ENCODE assay signal across 12 mouse cellular contexts in the genomic region with DNA sequence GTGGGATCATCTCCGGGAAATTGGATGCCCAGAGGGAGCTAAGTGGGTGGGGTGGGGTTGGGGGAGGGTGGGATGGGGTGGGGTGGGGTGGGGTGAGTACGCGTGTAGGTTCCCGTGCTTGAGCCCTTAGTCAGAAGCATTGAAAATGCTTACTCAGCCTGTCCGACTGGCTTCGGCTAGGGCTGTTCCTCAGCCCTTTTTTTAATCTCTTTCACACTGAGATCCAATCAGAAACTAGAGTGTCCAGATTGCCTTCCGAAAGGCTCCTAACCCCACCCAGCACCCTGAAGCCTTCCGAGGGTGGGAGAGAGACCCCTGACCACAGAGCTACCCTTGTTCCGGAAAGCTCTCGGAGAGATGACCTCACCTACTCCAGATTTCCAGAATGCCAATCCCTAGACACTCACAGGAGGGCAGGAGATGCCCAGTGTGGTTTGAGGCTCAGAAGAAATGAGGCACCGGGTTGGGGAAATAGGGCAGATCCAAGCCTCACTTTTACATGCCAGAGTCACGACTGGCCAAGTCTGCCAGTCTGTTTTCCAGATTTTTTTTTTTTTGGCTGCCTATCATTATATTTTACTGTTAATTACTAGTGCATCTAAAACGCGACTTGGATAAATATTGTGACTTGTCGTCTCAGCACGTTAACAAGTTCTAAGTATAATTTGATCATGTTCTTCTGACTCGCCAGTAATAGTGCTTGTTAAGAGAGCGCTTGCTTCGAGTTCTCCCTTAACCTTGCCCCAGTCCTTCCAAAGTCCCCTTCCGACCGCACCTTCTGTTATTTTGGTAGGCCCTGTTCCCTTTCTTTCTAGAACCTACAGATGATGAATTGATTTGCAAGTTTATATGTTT. TPM values are rescaled to one million over a fixed set of nuclear protein-coding genes. Genes with fewer than 3 reads are reported as not detected.
DNase-seq lines count a peak whose midpoint lies in the region; ATAC-seq and TF ChIP-seq lines count a peak whose summit lies in the region.
"Had no signal": no experiment of that assay in that cellular context is flagged by ENCODE, and none has a peak within 500 bp of the region (broad histone marks: within the 10 kb centered on the region; RNA-seq: fewer than 3 reads in every experiment).

No protein-coding gene starts in this region.

- no peak for DNase-seq in gastrocnemius, adult 2 months
- DNase-seq in gastrocnemius, postnatal 25 days = no peak
- peak; percentile 17 for DNase-seq in urinary bladder, postnatal 25 days (ENCODE audit: low spot score)
- DNase-seq in urinary bladder, postnatal 10 days (ENCODE audit: low spot score) = no peak
- DNase-seq in lung, postnatal 0 days (ENCODE audit: low spot score) = peak; percentile 53
- DNase-seq in kidney, adult 8-10 months = no peak
- no peak for DNase-seq in cerebellum, adult 11-12 months
- DNase-seq: kidney, adult 11 months had no signal

- peak overlapping the region; percentile 45 for H3K4me3 ChIP-seq in gastrocnemius, adult 2 months
- peak overlapping the region; percentile 26 for H3K4me3 ChIP-seq in lung, postnatal 0 days (ENCODE audit: low read depth, low read length)
- no peak overlapping the region for H3K4me3 ChIP-seq in hindbrain, embryonic 16.5 days (ENCODE audit: low read length)
- H3K4me3 ChIP-seq: limb, embryonic 10.5 days; midbrain, embryonic 15.5 days had no signal

- H3K36me3 ChIP-seq in lung, postnatal 0 days (ENCODE audit: insufficient read depth, low read length) = no peaks in the 10 kb centered on the region
- no peaks in the 10 kb centered on the region for H3K36me3 ChIP-seq in hindbrain, embryonic 16.5 days (ENCODE audit: control insufficient read depth, insufficient read depth, low read length)
- H3K36me3 ChIP-seq: G1E; limb, embryonic 10.5 days; midbrain, embryonic 15.5 days had no signal

- H3K27ac ChIP-seq in gastrocnemius, adult 2 months = peak overlapping the region; percentile 79
- H3K27ac ChIP-seq in lung, postnatal 0 days (ENCODE audit: low read length) = no peak overlapping the region
- H3K27ac ChIP-seq in hindbrain, embryonic 16.5 days (ENCODE audit: low read depth, low read length) = no peak overlapping the region
- H3K27ac ChIP-seq: limb, embryonic 10.5 days; midbrain, embryonic 15.5 days had no signal

- H3K9ac ChIP-seq in lung, postnatal 0 days (replicated peaks; ENCODE audit: low read depth) = 0 out of 2 replicates have a peak overlapping the region, but pooled peaks have one; percentile 41
- H3K9ac ChIP-seq in hindbrain, embryonic 16.5 days (ENCODE audit: low read depth, low read length) = no peak overlapping the region
- H3K9ac ChIP-seq: midbrain, embryonic 15.5 days had no signal

- no peak for TF ChIP-seq CTCF in gastrocnemius, adult 2 months (IDR thresholded peaks at IDR 0.05)
- peak; percentile 16; the same call in 1 of the 2 replicates for TF ChIP-seq CTCF in lung, postnatal 0 days (IDR thresholded peaks at IDR 0.05)

- H3K27me3 ChIP-seq in lung, postnatal 0 days (replicated peaks; ENCODE audit: insufficient read depth, low read length) = no peaks in the 10 kb centered on the region
- no peaks in the 10 kb centered on the region for H3K27me3 ChIP-seq in hindbrain, embryonic 16.5 days (replicated peaks; ENCODE audit: control insufficient read depth, insufficient read depth, low read length)
- H3K27me3 ChIP-seq: midbrain, embryonic 15.5 days had no signal

- peak; percentile 77 for ATAC-seq in lung, postnatal 0 days
- no peak for ATAC-seq in hindbrain, embryonic 16.5 days
- ATAC-seq: midbrain, embryonic 15.5 days had no signal

- intact Hi-C loops in gastrocnemius, adult 2 months (cut with DNase I) = no loop called here

- H3K9me3 ChIP-seq in lung, postnatal 0 days (ENCODE audit: low read length) = no peaks in the 10 kb centered on the region
- H3K9me3 ChIP-seq in hindbrain, embryonic 16.5 days (ENCODE audit: control insufficient read depth, low read length) = no peaks in the 10 kb centered on the region
- H3K9me3 ChIP-seq: G1E; limb, embryonic 10.5 days; midbrain, embryonic 15.5 days had no signal

- no peaks in the 10 kb centered on the region for H3K4me1 ChIP-seq in lung, postnatal 0 days (ENCODE audit: insufficient read depth, low read depth, low read length)
- H3K4me1 ChIP-seq in hindbrain, embryonic 16.5 days (ENCODE audit: control insufficient read depth, insufficient read depth, low read depth, low read length) = no peaks in the 10 kb centered on the region
- H3K4me1 ChIP-seq: midbrain, embryonic 15.5 days had no signal

- TF ChIP-seq EP300 in lung, postnatal 0 days (IDR thresholded peaks at IDR 0.05) = no peak

- 53% methylated on average over 21 of the region's 21 CpGs for WGBS in lung, postnatal 0 days
- WGBS in hindbrain, embryonic 16.5 days = 79% methylated on average over 21 of the region's 21 CpGs

- peak overlapping the region; percentile 56 for H3K4me2 ChIP-seq in lung, postnatal 0 days (replicated peaks; ENCODE audit: low read depth, low read length)
- H3K4me2 ChIP-seq in hindbrain, embryonic 16.5 days (ENCODE audit: low read length) = no peak overlapping the region
- H3K4me2 ChIP-seq: midbrain, embryonic 15.5 days had no signal

RNA-seq across cellular contexts. Expression of a gene that starts 26.2 kb away (rescaled TPM):
- 100 to 1,000 TPM; 248 to 338 TPM for total RNA-seq in gastrocnemius, adult 2 months (2021)
- 100 to 1,000 TPM; 239 to 253 TPM for total RNA-seq in gastrocnemius, postnatal 25 days (2021)
- polyA plus RNA-seq in lung, postnatal 0 days (2015; fragmentation: Nextera tagmentation; extraction: Ambion mirVana) = 0.16 and 0.18 TPM in 2 replicates
- 1.0 and 1.3 TPM in 2 replicates for polyA plus RNA-seq in hindbrain, embryonic 16.5 days (2015; fragmentation: Nextera tagmentation; extraction: Ambion mirVana)
- total RNA-seq: G1E had no signal
- polyA plus RNA-seq: G1E had no signal

Comparison
In these comparisons a context has a peak if more than half of its experiments do, and no peak if none do; other contexts are left out.
1. DNase-seq: peak in urinary bladder, postnatal 25 days (single experiment) and lung, postnatal 0 days (single experiment); none in gastrocnemius, adult 2 months (single experiment), gastrocnemius, postnatal 25 days (single experiment), urinary bladder, postnatal 10 days (single experiment), kidney, adult 8-10 months (0 of 2) and cerebellum, adult 11-12 months (single experiment).